Mouse (Mus musculus) thymus, postnatal 0 days (tissue): ENCODE results near the gene Mak. TPM values are rescaled to one million over a fixed set of nuclear protein-coding genes. Genes with fewer than 3 reads are reported as not detected.
"Not testable (repeated sequence)": the region's sequence is repeated elsewhere in the genome, so short reads cannot be mapped to it uniquely, and the experiment has no call there.

Experiments used
- DNase-seq: peaks from one replicate; pipeline ENCODE4 v3.0.0-alpha.2; 2015; ENCODE audit warnings: low spot score
- polyA plus RNA-seq: library from polyadenylated mRNA; unstranded; fragments of >200 nt; fragmentation: Nextera tagmentation; extraction: Ambion mirVana; gene quantifications from 2 replicates; pipeline ENCODE4 v1.2.1, GENCODE M21; 2015

The Mak gene
- polyA plus RNA-seq, 1 experiment from 2014 or later = 0.07 TPM

DNA sequence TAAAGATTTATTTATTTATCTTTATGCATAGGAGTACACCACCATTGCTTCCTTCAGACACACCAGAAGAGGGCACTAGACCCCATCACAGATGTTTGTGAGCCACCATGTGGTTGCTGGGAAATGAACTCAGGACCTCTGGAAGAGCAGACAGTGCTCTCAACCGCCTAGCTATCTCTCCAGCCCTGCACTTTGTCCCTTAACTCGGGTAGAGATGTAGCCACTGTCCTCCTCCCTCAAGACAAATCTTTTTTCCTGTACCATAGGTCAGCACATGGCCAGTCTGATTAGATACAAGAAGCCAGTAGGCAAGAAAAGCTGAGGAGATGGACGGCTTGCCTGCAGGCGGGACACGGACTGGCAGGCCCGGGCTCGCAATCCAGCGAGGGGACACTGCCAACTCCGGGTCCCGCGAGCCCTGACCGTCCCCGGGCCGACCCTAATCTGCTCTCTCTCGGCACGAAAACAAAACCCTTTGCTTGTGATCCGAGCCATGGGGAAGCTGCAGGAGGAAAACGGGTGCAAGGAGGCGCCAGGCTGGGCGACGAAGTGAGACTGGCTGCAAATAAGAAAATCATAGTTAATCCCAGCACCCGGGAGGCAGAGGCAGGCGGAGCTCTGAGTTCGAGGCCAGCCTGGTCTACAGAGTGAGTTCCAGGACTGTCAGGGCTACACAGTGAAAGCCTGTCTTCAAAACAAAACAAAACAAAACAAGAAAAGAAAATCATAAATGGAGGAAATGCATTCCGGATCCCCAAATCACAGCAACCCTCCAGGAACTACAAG is 79.2 kb downstream of the Mak start:
- no peak for DNase-seq

DNA sequence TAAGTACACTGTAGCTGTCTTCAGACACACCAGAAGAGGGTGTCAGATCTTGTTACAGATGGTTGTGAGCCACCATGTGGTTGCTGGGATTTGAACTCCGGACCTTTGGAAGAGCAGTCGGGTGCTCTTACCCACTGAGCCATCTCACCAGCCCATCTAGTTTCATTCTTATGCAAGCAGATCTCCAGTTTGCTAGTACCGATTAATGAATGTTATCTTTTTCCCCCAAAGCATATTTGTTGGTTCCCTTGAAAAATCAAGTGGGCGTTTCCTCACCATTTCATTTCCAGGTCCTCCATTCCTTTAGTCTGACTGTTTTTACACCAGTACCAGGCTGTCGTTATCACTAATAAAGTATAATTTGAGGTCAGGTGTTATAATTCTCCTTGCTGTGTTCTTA is 81.0 kb downstream of the Mak start:
- not testable (repeated sequence) for DNase-seq

DNA sequence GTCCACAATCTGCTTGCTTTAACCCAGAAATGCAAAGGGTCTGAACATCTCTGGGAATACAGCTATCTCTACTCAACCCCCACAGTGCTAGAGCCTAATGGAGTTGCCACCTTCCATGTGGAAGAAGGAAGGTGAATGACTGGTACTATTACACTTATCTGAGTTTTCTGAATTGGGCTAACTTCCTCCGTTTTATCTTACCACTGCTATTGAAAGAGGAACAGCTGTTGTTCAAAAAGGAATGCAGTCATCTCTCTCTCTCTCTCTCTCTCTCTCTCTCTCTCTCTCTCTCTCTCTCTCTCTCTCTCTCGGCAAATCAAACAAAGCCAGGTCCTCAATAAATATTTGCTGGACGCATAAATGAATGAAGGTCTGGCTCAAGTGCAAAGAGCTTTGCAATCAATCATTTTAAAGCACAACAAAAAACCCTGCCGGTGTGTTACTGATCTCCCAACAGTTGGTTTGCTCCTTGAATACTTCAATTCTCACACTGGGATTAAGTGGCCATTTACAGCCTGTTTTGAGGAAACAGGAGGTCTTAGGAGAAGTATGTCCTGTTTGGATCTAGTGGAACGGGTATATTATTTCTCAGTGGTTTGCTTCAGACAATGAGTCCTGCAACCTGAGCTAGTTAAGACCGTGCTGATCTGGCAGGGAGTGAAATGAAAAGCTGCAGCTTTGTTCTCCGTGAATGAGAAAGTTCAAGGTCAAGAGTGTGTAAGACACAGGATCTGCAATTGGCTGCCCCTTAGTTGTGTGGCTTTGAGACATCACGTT is 84.8 kb downstream of the Mak start:
- DNase-seq = no peak

DNA sequence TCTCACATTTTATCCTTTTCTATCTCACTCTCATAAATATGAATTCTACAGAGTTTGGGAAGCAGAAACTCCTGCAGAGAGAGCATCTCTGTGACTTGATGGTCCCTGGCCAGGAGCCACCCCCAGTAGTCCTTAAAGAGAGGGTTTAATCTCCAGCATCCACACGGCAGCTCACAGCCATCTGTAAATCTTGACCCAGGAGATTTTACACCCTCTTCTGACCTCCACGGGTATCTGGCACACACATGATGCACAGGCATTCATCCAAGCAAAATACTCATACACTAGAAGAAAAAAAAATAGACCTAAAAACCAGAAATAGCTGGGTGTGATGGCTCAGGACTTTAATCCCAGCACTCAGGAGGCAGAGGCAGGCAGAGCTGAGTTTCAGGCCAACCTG is 91.1 kb downstream of the Mak start:
- DNase-seq = no peak

DNA sequence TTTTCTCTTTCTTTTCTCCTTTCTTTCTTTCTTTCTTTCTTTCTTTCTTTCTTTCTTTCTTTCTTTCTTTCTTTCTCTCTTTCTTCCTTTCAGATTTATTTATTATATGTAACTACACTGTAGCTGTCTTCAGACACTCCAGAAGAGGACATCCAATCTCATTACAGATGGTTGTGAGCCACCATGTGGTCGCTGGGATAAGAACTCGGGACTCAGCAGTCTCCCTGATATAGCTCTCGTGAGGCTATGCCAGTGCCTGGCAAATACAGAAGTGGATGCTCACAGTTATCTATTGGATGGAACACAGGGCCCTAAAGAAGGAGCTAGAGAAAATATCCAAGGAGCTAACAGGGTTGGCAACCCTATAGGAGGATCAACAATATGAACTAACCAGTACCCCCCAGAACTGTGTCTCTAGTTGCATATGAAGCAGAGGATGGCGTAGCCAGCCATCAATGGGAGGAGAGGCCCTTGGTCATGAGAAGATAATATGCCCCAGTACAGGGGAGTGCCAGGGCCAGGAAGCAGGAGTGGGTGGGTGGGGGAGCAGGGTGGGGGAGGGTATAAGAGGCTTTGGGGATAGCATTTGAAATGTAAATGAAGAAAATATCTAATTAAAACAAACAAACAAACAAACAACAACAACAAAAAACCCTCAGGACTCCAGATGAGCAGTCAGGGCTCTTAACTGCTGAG is 91.8 kb downstream of the Mak start:
- not testable (repeated sequence) for DNase-seq

DNA sequence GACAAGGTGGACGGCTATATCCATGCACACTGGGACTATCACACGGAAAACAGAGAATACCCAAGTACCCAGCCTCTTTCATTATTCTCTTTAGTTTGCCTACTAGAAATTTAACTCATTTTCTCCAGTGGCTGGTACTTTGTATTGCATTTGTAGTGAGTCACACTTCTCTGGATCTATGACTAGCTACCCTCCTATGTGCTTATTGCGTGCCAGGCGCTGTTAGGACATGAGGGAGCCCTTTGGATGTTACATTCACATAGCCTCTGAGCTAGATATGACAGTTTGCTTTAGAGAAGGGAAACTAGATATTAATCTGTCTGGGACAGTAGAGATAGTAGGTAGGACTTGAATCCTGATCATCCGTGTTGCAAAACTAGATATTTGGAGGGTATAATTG is 93.4 kb downstream of the Mak start:
- no peak for DNase-seq

DNA sequence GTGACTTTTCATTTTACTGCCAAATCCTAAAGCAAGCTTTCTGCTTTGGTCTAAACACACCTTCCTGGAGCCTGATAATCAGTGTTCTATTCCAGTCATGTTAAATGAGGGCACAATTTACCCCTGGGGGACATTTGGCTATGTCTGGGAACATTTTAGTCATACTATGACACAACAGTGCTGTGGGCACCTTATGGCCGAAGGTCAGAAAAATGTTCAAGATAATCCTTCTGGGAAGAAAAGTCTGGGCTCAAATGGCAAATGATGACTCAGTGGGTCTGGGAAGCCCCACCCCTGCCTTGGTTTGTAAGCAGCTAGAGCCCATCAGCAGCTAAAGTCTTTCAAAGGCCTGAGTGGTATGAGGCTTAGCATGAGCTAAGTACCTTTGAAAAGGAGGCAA is 96.7 kb downstream of the Mak start:
- no peak for DNase-seq

DNA sequence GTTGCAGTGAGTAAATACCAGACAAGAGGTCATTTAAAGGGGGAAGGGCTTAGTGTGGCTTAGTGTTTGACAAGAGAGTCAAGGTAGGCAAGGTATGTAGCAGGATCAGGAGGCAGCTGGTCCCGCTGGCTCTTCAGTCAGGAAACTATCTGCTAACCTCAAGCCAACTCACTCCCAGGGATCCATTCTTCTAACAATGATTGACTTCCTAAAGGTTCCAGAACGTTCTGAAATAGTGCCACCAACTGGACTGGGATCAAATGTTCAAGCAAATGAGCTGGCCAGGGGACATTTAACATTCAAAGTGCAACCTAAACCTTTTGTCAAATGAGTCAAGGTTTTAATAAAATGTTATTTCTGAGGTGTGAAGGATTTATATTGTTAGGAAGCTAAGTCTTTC is 100.2 kb downstream of the Mak start:
- no peak for DNase-seq

DNA sequence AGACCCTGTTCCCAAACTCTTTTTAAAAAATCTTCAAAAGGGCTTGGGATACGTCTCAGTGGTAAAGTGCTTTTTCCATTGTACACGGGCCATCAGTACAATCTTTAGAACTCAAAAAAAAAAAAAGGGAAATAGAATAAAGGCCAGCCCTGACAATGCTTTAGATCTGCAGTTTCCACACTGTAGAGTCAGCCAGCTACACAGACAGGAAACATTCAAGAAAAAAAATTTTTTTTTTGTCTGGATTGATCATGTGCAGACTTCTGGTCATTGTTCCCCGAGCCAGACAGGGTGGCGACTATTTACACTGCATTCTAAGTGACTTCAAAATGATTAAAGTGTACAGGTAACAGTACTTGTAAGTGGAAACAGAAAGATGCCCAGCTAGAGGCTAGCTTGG is 100.9 kb downstream of the Mak start:
- no peak for DNase-seq

DNA sequence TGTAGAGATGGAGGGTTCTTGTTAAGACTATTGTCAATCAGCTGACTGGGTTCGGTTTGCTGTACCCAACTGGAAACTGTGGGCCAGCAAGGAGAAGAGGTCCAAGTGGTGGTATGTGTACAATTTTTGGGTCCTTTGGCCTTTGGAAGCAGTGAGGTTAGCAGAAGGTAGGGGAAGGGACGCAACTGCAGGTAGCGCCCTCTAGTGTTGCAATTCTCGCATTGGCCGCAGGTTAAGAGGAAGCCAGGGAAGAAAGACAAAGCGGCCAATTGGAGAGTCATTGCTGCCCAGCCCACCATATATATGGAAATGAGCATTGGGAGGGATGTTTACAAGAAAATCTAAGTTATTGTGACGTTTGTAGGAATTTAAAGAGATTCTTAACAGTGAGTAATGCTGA is 101.9 kb downstream of the Mak start:
- DNase-seq = peak; percentile 73

Other genes starting within 250 kb of the Mak start
- 0.77 and 0.82 TPM in 2 replicates for gene Gcnt2, start 220.0 kb downstream of the Mak start, polyA plus RNA-seq
- gene Pak1ip1, start 78.7 kb downstream of the Mak start, polyA plus RNA-seq = 85.4 and 90.9 TPM in 2 replicates
- gene Tmem14c, start 63.4 kb downstream of the Mak start, polyA plus RNA-seq = 260 and 269 TPM in 2 replicates
- gene Gcm2, start 31.3 kb upstream of the Mak start, polyA plus RNA-seq = 0.07 and 0.15 TPM in 2 replicates
- gene Sycp2l, start 34.6 kb upstream of the Mak start, polyA plus RNA-seq = not detected in 2 replicates
- 0.08 and 0.27 TPM in 2 replicates for gene Elovl2, start 140.7 kb upstream of the Mak start, polyA plus RNA-seq
- gene Smim13, start 170.1 kb upstream of the Mak start, polyA plus RNA-seq = 12.4 and 14.6 TPM in 2 replicates
- gene Gm17364, start 194.3 kb upstream of the Mak start, polyA plus RNA-seq = not detected in 2 replicates